Mouse (Mus musculus) embryonic stem cell, embryonic (primary cell): ENCODE data around the gene Pkd1l3.

ENCODE experiments used
- CTCF ChIA-PET, 4 experiments: fragments of 300-600 bp in 2 of 4; fragments of 350-600 bp in 2 of 4; sonication (Branson Sonifier 250); formaldehyde crosslinking; loops; one replicate each; lab custom pipeline; 2022; ENCODE audit warnings: inconsistent platforms in 2 of 4; lab: Charles Lee
- POLR2A ChIA-PET, 4 experiments: fragments of 300-600 bp in 2 of 4; fragments of 350-600 bp in 2 of 4; sonication (Branson Sonifier 250); formaldehyde crosslinking; loops; one replicate each; lab custom pipeline; 2022; ENCODE audit warnings: antibody characterized with exemption in 4 of 4, inconsistent platforms in 1 of 4; lab: Charles Lee

The Pkd1l3 gene

GRCm38 (mm10) chr8:109606725-109607124 lies 7.6 kb upstream of the Pkd1l3 start:
- ChIA-PET CTCF (interaction anchor here (1.0 to 1.8 kb wide), 5 partner anchors 11 to 13 kb away, joined by 3 to 10 read pairs (median 4); no protein-coding TSS in a partner anchor), POLR2A (interaction anchor here in 3 of 4 experiments (1.4 to 2.7 kb wide), 10 partner anchors 8 to 172 kb away, joined by 3 to 12 read pairs (median 6); partner anchors contain the start of genes Zfp821 (in 2 of the 3) and Pkd1l3 (in 1 of the 3))

- CTCF ChIA-PET, result interaction anchor here in 3 of 4 experiments (0.6 to 1.8 kb wide), 7 partner anchors 10 to 1441 kb away, joined by 3 to 10 read pairs (median 4); no protein-coding TSS in a partner anchor
Measured at GRCm38 (mm10) chr8:109607650-109608049, 6.7 kb upstream of the Pkd1l3 start.

GRCm38 (mm10) chr8:109608271-109609152 lies 5.8 kb upstream of the Pkd1l3 start, which contains the start of gene Dhodh:
Dhodh (minus strand) TSS chr8:109608673.
- CTCF ChIA-PET, result interaction anchor here in 3 of 4 experiments (0.6 to 1.8 kb wide), 7 partner anchors 12 to 1442 kb away, joined by 3 to 10 read pairs (median 4); no protein-coding TSS in a partner anchor
- POLR2A ChIA-PET, result interaction anchor here (0.5 to 2.7 kb wide), 51 partner anchors 8 to 709 kb away, joined by 3 to 19 read pairs (median 4); partner anchors contain the start of genes Ap1g1 (in 3 of the 4), Zfp821 (in 2 of the 4) and Ist1 (in 1 of the 4)

More at GRCm38 (mm10) chr8:109607650-109608049, 6.7 kb upstream of the Pkd1l3 start:
- POLR2A ChIA-PET, result interaction anchor here (0.6 to 2.7 kb wide), 46 partner anchors 8 to 350 kb away, joined by 3 to 19 read pairs (median 4); partner anchors contain the start of genes Ap1g1 (in 3 of the 4), Zfp821 (in 2 of the 4) and Ist1 (in 1 of the 4)

GRCm38 (mm10) chr8:109609153-109609502 lies 5.2 kb upstream of the Pkd1l3 start:
- ChIA-PET CTCF (interaction anchor here in 1 of 4 experiments (1.2 kb wide), 1 partner anchor 13 kb away, joined by 4 read pairs; no protein-coding TSS in a partner anchor), POLR2A (interaction anchor here in 3 of 4 experiments (0.5 to 1.3 kb wide), 7 partner anchors 36 to 170 kb away, joined by 3 to 6 read pairs (median 3); partner anchors contain the start of gene Ap1g1 (in 1 of the 3))

GRCm38 (mm10) chr8:109615569-109615968 lies 1.3 kb downstream of the Pkd1l3 start:
- POLR2A ChIA-PET, result interaction anchor here in 1 of 4 experiments (0.7 to 2.0 kb wide), 3 partner anchors 10 to 143 kb away, joined by 3 to 5 read pairs (median 3); no protein-coding TSS in a partner anchor

GRCm38 (mm10) chr8:109628638-109629037 lies 14.3 kb downstream of the Pkd1l3 start:
- CTCF ChIA-PET, result interaction anchor here in 2 of 4 experiments (0.6 to 0.9 kb wide), 3 partner anchors 33 to 747 kb away, joined by 3 read pairs; no protein-coding TSS in a partner anchor
- POLR2A ChIA-PET, result interaction anchor here in 2 of 4 experiments (0.6 to 0.7 kb wide), 2 partner anchors 245 to 405 kb away, joined by 3 to 5 read pairs; no protein-coding TSS in a partner anchor

More at GRCm38 (mm10) chr8:109615569-109615968, 1.3 kb downstream of the Pkd1l3 start:
- CTCF ChIA-PET, result interaction anchor here in 2 of 4 experiments (0.6 to 1.0 kb wide), 3 partner anchors 16 to 37 kb away, joined by 3 read pairs; partner anchors contain the start of gene Hp (in 1 of the 2)

GRCm38 (mm10) chr8:109632498-109632897 lies 18.2 kb downstream of the Pkd1l3 start:
- CTCF ChIA-PET, result no interaction called here
- POLR2A ChIA-PET, result no interaction called here

- CTCF ChIA-PET, result no interaction called here
- POLR2A ChIA-PET, result no interaction called here
Measured at GRCm38 (mm10) chr8:109635146-109635545, 20.8 kb downstream of the Pkd1l3 start.

- POLR2A ChIA-PET, result no interaction called here
- CTCF ChIA-PET, result interaction anchor here in 1 of 4 experiments (1.0 kb wide), 1 partner anchor 24 kb away, joined by 3 read pairs; no protein-coding TSS in a partner anchor
Measured at GRCm38 (mm10) chr8:109638851-109639250, 24.5 kb downstream of the Pkd1l3 start.

- POLR2A ChIA-PET, result interaction anchor here in 1 of 4 experiments (1.0 kb wide), 1 partner anchor 10 kb away, joined by 3 read pairs; no protein-coding TSS in a partner anchor
- CTCF ChIA-PET, result no interaction called here
Measured at GRCm38 (mm10) chr8:109640410-109640809, 26.1 kb downstream of the Pkd1l3 start.

GRCm38 (mm10) chr8:109641236-109641635 lies 26.9 kb downstream of the Pkd1l3 start:
- ChIA-PET POLR2A (interaction anchor here in 1 of 4 experiments (1.0 kb wide), 1 partner anchor 9 kb away, joined by 3 read pairs; no protein-coding TSS in a partner anchor), CTCF (no interaction called here)

- ChIA-PET CTCF (interaction anchor here (0.6 to 1.5 kb wide), 7 partner anchors 12 to 1870 kb away, joined by 3 to 9 read pairs (median 5); no protein-coding TSS in a partner anchor), POLR2A (interaction anchor here in 2 of 4 experiments (0.6 to 1.6 kb wide), 3 partner anchors 14 to 1621 kb away, joined by 4 to 6 read pairs (median 4); no protein-coding TSS in a partner anchor)
Measured at GRCm38 (mm10) chr8:109647331-109647730, 33.0 kb downstream of the Pkd1l3 start.

GRCm38 (mm10) chr8:109648469-109648868 lies 34.2 kb downstream of the Pkd1l3 start:
- CTCF ChIA-PET, result no interaction called here
- POLR2A ChIA-PET, result interaction anchor here in 1 of 4 experiments (1.6 kb wide), 1 partner anchor 15 kb away, joined by 4 read pairs; no protein-coding TSS in a partner anchor

GRCm38 (mm10) chr8:109650801-109651200 lies 36.5 kb downstream of the Pkd1l3 start:
- ChIA-PET CTCF (no interaction called here), POLR2A (interaction anchor here in 2 of 4 experiments (0.7 to 1.4 kb wide), 6 partner anchors 25 to 905 kb away, joined by 3 to 6 read pairs (median 4); no protein-coding TSS in a partner anchor)

GRCm38 (mm10) chr8:109656860-109657259 lies 42.5 kb downstream of the Pkd1l3 start:
- ChIA-PET POLR2A (interaction anchor here in 1 of 4 experiments (0.6 kb wide), 1 partner anchor 122 kb away, joined by 3 read pairs; no protein-coding TSS in a partner anchor), CTCF (interaction anchor here in 1 of 4 experiments (0.5 kb wide), 1 partner anchor 307 kb away, joined by 4 read pairs; no protein-coding TSS in a partner anchor)

GRCm38 (mm10) chr8:109662328-109662727 lies 48.0 kb downstream of the Pkd1l3 start:
- ChIA-PET CTCF (no interaction called here), POLR2A (interaction anchor here in 1 of 4 experiments (1.0 kb wide), 1 partner anchor 10 kb away, joined by 4 read pairs; no protein-coding TSS in a partner anchor)

- CTCF ChIA-PET, result interaction anchor here in 1 of 4 experiments (0.7 kb wide), 2 partner anchors 195 to 560 kb away, joined by 3 to 4 read pairs; no protein-coding TSS in a partner anchor
- POLR2A ChIA-PET, result interaction anchor here in 2 of 4 experiments (0.5 to 1.7 kb wide), 5 partner anchors 26 to 837 kb away, joined by 3 to 4 read pairs (median 3); partner anchors contain the start of genes Ap1g1 (in 1 of the 2) and Pkd1l3 (in 1 of the 2)
Measured at GRCm38 (mm10) chr8:109666616-109667015, 52.3 kb downstream of the Pkd1l3 start.
